Mouse (Mus musculus) bone marrow macrophage, adult 2 months (primary cell): ENCODE measurements at regions not wholly inside any gene's neighbourhood (a gene's known extent, or its start where the extent isn't known, plus 50 kb on each side); places are given as distances from the start of the nearest gene placed in this dataset.

Experiments
- CTCF ChIP-seq: IDR thresholded peaks from 2 replicates; pipeline ENCODE4 v1.5.1; 2012; ENCODE audit warnings: low read depth, mild to moderate bottlenecking, low read length, moderate library complexity
- POLR2A ChIP-seq: IDR thresholded peaks from 2 replicates; pipeline ENCODE4 v1.6.1; 2012; ENCODE audit warnings: mild to moderate bottlenecking, low read depth, low read length, borderline replicate concordance

DNA sequence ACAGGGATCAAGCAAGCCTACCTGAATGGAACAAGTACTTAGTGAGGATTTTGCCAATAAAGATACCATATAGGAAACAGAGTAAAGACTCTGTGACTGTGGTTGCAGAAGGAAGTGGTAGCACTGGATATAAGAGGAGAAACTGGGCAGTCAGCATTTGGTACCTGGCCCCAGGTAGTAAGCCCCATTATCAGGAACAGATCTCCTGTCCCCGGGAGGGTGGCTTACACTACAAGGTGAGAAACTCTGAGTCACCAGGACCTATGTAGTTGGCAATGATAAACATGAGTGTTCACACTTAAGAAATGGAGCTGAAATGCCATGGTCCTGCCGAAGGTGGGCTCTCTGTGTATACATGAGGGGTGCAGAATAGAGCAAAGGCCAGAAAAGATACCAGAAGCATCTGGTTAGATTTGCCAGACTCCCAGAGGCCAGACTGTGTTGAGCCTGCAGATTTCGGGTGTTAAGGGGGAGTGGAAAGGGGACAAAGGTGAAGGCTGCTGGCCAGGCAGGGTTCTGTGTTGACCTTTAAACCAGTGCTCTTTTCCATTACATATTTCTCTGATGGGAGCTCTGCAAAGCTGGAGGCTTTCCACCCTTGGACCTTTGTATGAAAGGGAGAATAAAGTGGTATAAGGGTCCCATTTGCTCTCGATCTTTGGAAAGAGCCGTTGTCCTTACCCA lies 66.8 kb upstream of the Acsl1 start:
- TF ChIP-seq CTCF, result no peak
- no peak for TF ChIP-seq POLR2A
